Mouse (Mus musculus): ENCODE data around the gene Tmcc2.
"Not testable (repeated sequence)": the region's sequence is repeated elsewhere in the genome, so short reads cannot be mapped to it uniquely, and the experiment has no call there.

Tmcc2 gene

GRCm38 (mm10) chr1:132367692-132368506 lies 23.2 kb downstream of the Tmcc2 start:
- in situ Hi-C loops (cut with MseI, MboI): no loop called here

DNA sequence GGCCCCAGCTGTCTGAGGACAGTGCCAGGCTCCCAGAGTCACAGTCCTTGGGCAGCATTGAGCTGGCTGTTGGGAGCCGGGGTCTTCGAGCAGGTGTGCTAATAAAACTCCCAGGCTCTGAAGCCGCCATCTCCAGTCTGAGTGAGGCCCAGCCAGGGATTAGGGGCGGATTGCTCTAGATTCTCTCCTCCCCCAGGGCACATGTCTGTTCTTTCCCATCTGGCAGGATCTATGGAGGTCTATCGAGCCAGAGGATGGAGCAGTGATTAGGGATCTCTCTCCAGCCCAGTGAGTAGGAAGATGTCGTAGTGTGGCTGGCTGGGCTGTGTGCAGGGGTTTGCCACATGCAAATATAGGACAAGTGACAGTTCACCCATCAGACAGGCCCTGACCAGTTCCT lies 24.1 kb downstream of the Tmcc2 start:
- in situ Hi-C loops (cut with MseI, MboI): no loop called here

- in situ Hi-C loops (cut with MseI, MboI): no loop called here
Measured at GRCm38 (mm10) chr1:132366235-132366634, 24.8 kb downstream of the Tmcc2 start.

DNA sequence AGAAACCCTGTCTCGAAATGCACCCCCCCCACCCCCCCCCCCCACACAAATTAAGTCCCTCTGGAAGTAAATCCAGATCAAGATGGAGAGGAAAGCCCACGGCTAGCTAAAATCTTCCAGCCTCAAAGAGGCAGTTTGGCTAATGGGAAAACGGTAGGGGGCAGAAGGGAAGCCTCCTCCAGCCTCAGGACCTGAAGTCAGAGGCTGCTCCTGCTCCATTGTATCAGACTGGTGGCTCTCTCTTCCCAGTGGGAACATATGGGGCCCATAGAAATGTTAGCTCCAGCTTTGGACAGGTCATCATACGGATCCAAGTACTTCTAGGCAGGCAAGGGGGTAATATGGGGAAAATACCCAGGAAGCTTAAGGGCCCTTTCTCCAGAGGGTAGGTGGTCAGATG lies 25.4 kb downstream of the Tmcc2 start:
- in situ Hi-C loops (cut with MseI, MboI): no loop called here

- in situ Hi-C loops (cut with MseI, MboI): no loop called here
Measured at GRCm38 (mm10) chr1:132364896-132365557, 26.1 kb downstream of the Tmcc2 start.

GRCm38 (mm10) chr1:132364388-132364787 lies 26.7 kb downstream of the Tmcc2 start:
- in situ Hi-C loops (cut with MseI, MboI): no loop called here

- in situ Hi-C loops (cut with MseI, MboI): no loop called here
Measured at GRCm38 (mm10) chr1:132361959-132362358, 29.1 kb downstream of the Tmcc2 start.

- in situ Hi-C loops (cut with MseI, MboI): loop anchor here (5.0 kb wide), 1 partner anchor 45 kb away; no protein-coding TSS in a partner anchor
Measured at GRCm38 (mm10) chr1:132356841-132357240, 34.2 kb downstream of the Tmcc2 start.

DNA sequence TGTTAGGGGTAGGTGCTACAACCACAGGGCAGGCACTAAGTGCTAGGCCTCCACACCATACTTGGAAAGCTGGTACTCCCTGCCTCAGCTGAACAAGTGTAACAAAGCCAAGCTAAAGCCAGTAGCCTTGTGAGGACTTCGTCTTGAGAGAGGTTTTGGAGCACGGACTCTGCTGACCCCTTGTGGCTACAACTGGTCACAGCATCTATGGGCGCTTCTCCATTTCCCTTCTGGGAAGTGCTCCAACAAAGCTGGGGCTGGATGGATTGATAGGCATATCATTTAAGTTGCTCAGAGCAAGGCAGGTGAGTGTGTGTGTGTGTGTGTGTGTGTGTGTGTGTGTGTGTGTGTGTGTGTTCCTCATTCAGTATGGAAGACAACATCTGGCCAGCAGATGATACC lies 35.2 kb downstream of the Tmcc2 start:
- in situ Hi-C loops (cut with MseI, MboI): loop anchor here (5.0 kb wide), 1 partner anchor 44 kb away; no protein-coding TSS in a partner anchor

DNA sequence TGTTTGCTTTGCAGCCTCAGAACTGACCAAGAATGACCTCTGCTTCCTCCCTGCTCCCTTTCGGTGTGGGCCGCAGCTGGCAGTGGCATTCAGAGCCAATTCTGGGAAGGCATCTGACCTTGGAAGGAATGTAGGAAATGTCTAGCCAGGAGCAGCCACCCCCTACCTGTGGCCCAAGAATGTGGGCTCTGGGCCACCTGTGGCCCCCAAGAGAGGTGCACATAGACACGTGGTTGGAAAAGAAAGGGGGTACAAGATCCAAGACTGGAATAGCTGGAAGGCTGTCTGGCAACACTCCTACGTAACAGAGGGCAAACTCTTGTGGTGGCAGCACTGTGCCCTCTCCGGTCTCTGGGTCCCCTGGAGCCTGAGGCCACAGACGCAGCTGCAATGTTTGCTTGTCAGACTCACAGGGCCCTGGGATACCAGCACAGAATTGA lies 35.9 kb downstream of the Tmcc2 start:
- in situ Hi-C loops (cut with MseI, MboI): loop anchor here (5.0 kb wide), 1 partner anchor 43 kb away; no protein-coding TSS in a partner anchor

DNA sequence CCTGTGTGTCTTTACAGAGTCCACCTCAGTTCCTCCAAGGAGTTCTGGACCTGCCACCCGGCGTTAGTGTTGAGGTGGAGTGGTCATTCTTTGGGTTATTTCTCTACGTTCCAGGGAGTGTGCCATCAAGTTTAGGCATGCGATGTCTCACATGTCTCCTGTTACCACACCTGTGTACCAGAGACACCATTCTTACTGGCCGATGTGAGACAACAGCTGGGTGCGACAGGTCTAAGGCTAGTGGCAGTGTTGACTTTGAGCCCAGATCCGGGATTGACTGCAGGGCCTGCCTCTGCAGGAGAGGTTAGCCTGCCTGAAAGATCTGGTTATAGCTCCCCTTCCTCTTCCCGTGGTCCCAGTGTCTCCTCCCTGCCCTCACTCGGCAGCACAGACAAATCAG lies 36.8 kb downstream of the Tmcc2 start:
- in situ Hi-C loops (cut with MseI, MboI): no loop called here

DNA sequence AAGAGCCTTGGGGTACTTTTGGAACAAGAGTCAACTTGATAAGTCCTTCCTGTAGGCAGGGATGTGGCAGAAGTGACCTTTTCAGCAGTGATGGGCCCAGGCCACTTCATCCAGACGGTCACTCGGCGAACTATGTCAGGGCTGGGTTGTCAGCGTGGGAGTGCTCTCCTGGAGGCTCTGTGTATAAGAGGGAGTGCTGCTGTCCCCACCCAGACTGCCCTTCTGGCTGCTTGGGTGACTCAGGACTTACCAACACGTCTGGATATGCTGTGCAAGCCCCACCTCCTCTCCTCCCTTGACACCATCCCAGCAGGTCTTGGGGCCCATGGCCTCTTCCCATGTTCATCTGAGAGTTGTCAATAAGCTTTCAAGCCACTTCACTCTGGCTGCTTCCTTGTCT lies 37.7 kb downstream of the Tmcc2 start:
- in situ Hi-C loops (cut with MseI, MboI): no loop called here

GRCm38 (mm10) chr1:132351058-132351457 lies 40.0 kb downstream of the Tmcc2 start:
- in situ Hi-C loops (cut with MseI, MboI): no loop called here

- in situ Hi-C loops (cut with MseI, MboI): not testable (repeated sequence)
Measured at GRCm38 (mm10) chr1:132349601-132350000, 41.5 kb downstream of the Tmcc2 start.

DNA sequence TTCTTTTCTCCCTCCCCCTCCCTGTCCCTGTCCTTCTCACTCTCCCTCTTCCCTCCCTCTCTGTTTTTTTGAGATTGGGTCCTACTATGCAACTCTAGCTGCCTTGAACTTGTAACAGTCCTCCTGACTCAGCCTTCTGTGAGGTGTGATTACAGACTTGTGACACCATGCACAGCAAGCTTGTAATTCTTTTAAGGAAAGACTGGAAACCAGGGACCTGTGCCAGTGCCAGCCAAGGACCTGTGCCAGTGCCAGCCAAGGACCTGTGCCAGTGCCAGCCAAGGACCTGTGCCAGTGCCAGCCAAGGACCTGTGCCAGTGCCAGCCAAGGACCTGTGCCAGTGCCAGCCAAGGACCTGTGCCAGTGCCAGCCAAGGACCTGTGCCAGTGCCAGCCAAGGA lies 42.0 kb downstream of the Tmcc2 start:
- in situ Hi-C loops (cut with MseI, MboI): not testable (repeated sequence)

DNA sequence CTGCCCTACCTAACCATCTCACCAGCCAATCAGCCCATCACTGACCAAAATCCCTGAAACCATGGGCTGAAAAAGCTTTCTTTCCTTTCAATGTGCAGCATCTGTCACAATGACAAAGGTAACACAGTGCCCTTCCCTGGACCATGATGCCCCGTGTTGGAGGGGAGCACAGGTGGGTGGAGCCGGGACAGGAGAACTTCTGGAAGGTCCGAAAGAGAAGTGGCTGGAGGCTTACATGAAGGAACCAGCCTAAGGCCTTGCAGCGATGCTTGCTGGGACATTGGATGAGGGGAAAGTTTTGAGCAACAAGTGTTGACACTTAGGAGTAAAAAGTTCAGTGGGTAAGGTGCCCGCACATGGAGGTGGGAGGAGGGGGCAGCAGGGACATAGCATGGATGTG lies 42.7 kb downstream of the Tmcc2 start:
- in situ Hi-C loops (cut with MseI, MboI): no loop called here

GRCm38 (mm10) chr1:132346951-132347350 lies 44.1 kb downstream of the Tmcc2 start:
- in situ Hi-C loops (cut with MseI, MboI): no loop called here

DNA sequence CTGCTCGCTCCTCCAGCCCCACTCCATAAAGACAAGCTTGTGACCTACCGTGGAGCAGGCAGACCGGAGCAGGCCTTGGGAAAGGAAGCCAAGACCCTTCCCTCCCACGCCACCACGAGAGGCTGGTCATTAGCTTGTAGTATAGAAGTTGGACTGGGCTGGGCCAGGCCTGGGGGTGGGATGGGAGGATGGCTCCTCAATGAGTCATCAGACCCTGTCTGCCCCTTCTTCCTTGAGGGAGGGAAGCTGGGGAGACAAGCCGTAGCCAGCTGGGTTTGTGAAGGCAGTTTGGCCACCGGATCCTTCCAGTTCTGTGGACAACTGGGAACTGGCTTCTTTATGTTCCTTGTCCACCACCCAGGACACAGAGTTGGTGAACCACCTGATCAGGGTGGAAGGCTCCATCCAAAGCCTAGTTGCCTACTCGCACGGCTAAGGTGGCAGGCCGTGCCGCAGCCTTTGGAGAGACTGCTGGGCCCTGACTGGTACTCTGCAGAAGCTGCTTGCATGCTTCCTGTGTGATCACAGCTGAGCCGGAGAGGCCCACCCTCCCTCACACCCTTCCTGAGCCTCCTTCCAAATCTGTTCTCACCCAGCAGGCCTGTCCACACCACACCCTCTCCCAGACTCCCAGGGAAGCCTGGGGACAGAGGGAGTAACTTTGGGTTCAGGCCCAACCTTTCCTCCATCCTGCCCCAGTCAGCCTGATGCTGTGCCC lies 44.8 kb downstream of the Tmcc2 start:
- in situ Hi-C loops (cut with MseI, MboI): no loop called here

- in situ Hi-C loops (cut with MseI, MboI): no loop called here
Measured at GRCm38 (mm10) chr1:132345514-132345913, 45.6 kb downstream of the Tmcc2 start.

DNA sequence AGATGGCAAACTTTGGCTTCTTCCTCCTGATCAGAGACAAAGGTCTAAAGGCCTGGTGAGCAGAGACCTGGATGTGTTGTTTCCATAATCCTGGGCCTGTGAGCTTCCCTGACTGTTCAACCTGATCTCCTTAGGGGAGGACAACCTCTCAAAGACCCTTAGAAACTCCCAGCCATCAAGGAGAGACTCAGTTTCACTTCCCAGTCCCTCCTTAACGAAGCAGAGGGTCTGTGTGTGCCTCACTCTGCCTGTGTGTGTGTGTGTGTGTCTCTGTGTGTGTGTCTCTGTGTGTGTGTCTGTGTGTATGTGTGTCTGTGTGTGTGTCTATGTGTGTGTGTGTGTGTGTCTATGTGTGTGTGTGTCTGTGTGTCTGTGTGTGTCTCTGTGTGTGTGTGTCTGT lies 47.4 kb downstream of the Tmcc2 start:
- in situ Hi-C loops (cut with MseI, MboI): no loop called here

- in situ Hi-C loops (cut with MseI, MboI): no loop called here
Measured at GRCm38 (mm10) chr1:132343191-132343590, 47.9 kb downstream of the Tmcc2 start.

- in situ Hi-C loops (cut with MseI, MboI): no loop called here
Measured at GRCm38 (mm10) chr1:132342518-132342917, 48.6 kb downstream of the Tmcc2 start.

All from mouse trophoblast stem cell (cell line).